Mouse (Mus musculus) neural tube, embryonic 14.5 days (tissue): ENCODE measurements at regions not wholly inside any gene's neighbourhood (a gene's known extent, or its start where the extent isn't known, plus 50 kb on each side); places are given as distances from the start of the nearest gene placed in this dataset.

Source experiments
- ATAC-seq: fragments of 200-750 bp; cut with Nextera tagmentation; 2 replicates; pipeline ENCODE4 v1.8.0; 2017; ENCODE audit warnings: low read depth, mild to moderate bottlenecking, moderate TSS enrichment, moderate library complexity
- H3K27ac ChIP-seq: fragments of 300-500 bp; sonication (generic); 2 replicates; pipeline ENCODE4 v1.5.1; 2014; ENCODE audit warnings: low read depth, mild to moderate bottlenecking, control low read depth, low read length, moderate library complexity, mixed read lengths
- H3K27me3 ChIP-seq: fragments of 300-500 bp; sonication (generic); 2 replicates; pipeline ENCODE4 v1.6.1; 2014; ENCODE audit warnings: low read length; ENCODE audit not compliant: control insufficient read depth, insufficient read depth
- H3K36me3 ChIP-seq: fragments of 300-500 bp; sonication (generic); 2 replicates; pipeline ENCODE4 v1.6.1; 2014; ENCODE audit warnings: low read length, mixed read lengths; ENCODE audit not compliant: control insufficient read depth, insufficient read depth
- H3K4me1 ChIP-seq: fragments of 300-500 bp; sonication (generic); 2 replicates; pipeline ENCODE4 v1.6.1; 2014; ENCODE audit warnings: low read length; ENCODE audit not compliant: control insufficient read depth, insufficient read depth
- H3K4me2 ChIP-seq: fragments of 300-500 bp; sonication (generic); 2 replicates; pipeline ENCODE4 v1.6.1; 2014; ENCODE audit warnings: mild to moderate bottlenecking, low read depth, low read length, control low read depth
- H3K4me3 ChIP-seq: fragments of 300-500 bp; sonication (generic); 2 replicates; pipeline ENCODE4 v1.5.1; 2014; ENCODE audit warnings: low read depth, low read length, control low read depth, mixed read lengths
- H3K9ac ChIP-seq: fragments of 300-500 bp; sonication (generic); replicated peaks from 2 replicates; pipeline ENCODE4 v1.6.1; 2014; ENCODE audit warnings: low read depth, mild to moderate bottlenecking, control low read depth, low read length, mixed read lengths
- H3K9me3 ChIP-seq: fragments of 300-500 bp; sonication (generic); 2 replicates; pipeline ENCODE4 v1.6.1; 2016; ENCODE audit warnings: low read length; ENCODE audit not compliant: control insufficient read depth
- WGBS: fragments of 180-500 bp; shearing (Covaris S2); extraction: QIAGEN DNeasy Blood & Tissue Kit; methylation state at CpG from one replicate; pipeline ENCODE4 v1.1.7; 2014; 5-methylcytosine and 5-hydroxymethylcytosine counted together

GRCm38 (mm10) chr15:51256681-51257080, 2628.0 kb upstream of the Gm7489 start:
- H3K27ac ChIP-seq = no peak overlapping the region
- no peak for ATAC-seq
- H3K9me3 ChIP-seq = no peaks in the 10 kb centered on the region
- no peak overlapping the region for H3K9ac ChIP-seq
- H3K4me2 ChIP-seq = no peak overlapping the region
- H3K27me3 ChIP-seq = no peaks in the 10 kb centered on the region
- no peaks in the 10 kb centered on the region for H3K36me3 ChIP-seq
- WGBS = 93% methylated on average over 3 of the region's 3 CpGs
- no peaks in the 10 kb centered on the region for H3K4me1 ChIP-seq
- H3K4me3 ChIP-seq = no peak overlapping the region

GRCm38 (mm10) chr15:51264599-51265163, 2620.0 kb upstream of the Gm7489 start:
- H3K9me3 ChIP-seq = no peaks in the 10 kb centered on the region
- WGBS = 90% methylated on average over 5 of the region's 5 CpGs
- H3K27ac ChIP-seq = no peak overlapping the region
- H3K36me3 ChIP-seq = no peaks in the 10 kb centered on the region
- ATAC-seq = no peak
- H3K9ac ChIP-seq = no peak overlapping the region
- H3K27me3 ChIP-seq = no peaks in the 10 kb centered on the region
- H3K4me3 ChIP-seq = no peak overlapping the region
- no peaks in the 10 kb centered on the region for H3K4me1 ChIP-seq
- no peak overlapping the region for H3K4me2 ChIP-seq

- Histone ChIP-seq H3K4me2 (no peak overlapping the region), H3K4me1 (no peaks in the 10 kb centered on the region), H3K4me3 (no peak overlapping the region), H3K27ac (no peak overlapping the region), H3K9me3 (no peaks in the 10 kb centered on the region), H3K36me3 (no peaks in the 10 kb centered on the region), H3K9ac (no peak overlapping the region), H3K27me3 (no peaks in the 10 kb centered on the region)
- WGBS = 50% methylated on average over 1 of the region's 1 CpGs
- no peak for ATAC-seq
Measured at GRCm38 (mm10) chr15:51265971-51266370, 2618.7 kb upstream of the Gm7489 start.

- H3K4me2 ChIP-seq = no peak overlapping the region
- H3K4me3 ChIP-seq = no peak overlapping the region
- no peaks in the 10 kb centered on the region for H3K9me3 ChIP-seq
- H3K27ac ChIP-seq = no peak overlapping the region
- no peaks in the 10 kb centered on the region for H3K36me3 ChIP-seq
- no peak for ATAC-seq
- no peak overlapping the region for H3K9ac ChIP-seq
- H3K4me1 ChIP-seq = no peaks in the 10 kb centered on the region
- no peaks in the 10 kb centered on the region for H3K27me3 ChIP-seq
- WGBS = 83% methylated on average over 9 of the region's 9 CpGs
Measured at GRCm38 (mm10) chr15:51271632-51272312, 2612.9 kb upstream of the Gm7489 start.

GRCm38 (mm10) chr15:51285334-51285733, 2599.4 kb upstream of the Gm7489 start:
- Histone ChIP-seq H3K4me1 (no peaks in the 10 kb centered on the region), H3K9ac (no peak overlapping the region), H3K9me3 (no peaks in the 10 kb centered on the region), H3K4me2 (no peak overlapping the region), H3K36me3 (no peaks in the 10 kb centered on the region), H3K27me3 (no peaks in the 10 kb centered on the region), H3K27ac (no peak overlapping the region), H3K4me3 (no peak overlapping the region)
- 72% methylated on average over 2 of the region's 2 CpGs for WGBS
- ATAC-seq = no peak

- 84% methylated on average over 3 of the region's 3 CpGs for WGBS
- H3K27me3 ChIP-seq = no peaks in the 10 kb centered on the region
- ATAC-seq = no peak
- no peaks in the 10 kb centered on the region for H3K9me3 ChIP-seq
- no peak overlapping the region for H3K27ac ChIP-seq
- no peak overlapping the region for H3K4me3 ChIP-seq
- no peak overlapping the region for H3K4me2 ChIP-seq
- no peak overlapping the region for H3K9ac ChIP-seq
- H3K36me3 ChIP-seq = no peaks in the 10 kb centered on the region
- no peaks in the 10 kb centered on the region for H3K4me1 ChIP-seq
Measured at GRCm38 (mm10) chr15:51286352-51286751, 2598.4 kb upstream of the Gm7489 start.

GRCm38 (mm10) chr15:51288911-51289432, 2595.7 kb upstream of the Gm7489 start:
- no peak overlapping the region for H3K4me2 ChIP-seq
- no peaks in the 10 kb centered on the region for H3K9me3 ChIP-seq
- H3K4me3 ChIP-seq = no peak overlapping the region
- H3K27ac ChIP-seq = no peak overlapping the region
- H3K9ac ChIP-seq = no peak overlapping the region
- H3K36me3 ChIP-seq = no peaks in the 10 kb centered on the region
- WGBS = 49% methylated on average over 9 of the region's 9 CpGs
- H3K27me3 ChIP-seq = no peaks in the 10 kb centered on the region
- ATAC-seq = no peak
- H3K4me1 ChIP-seq = no peaks in the 10 kb centered on the region

GRCm38 (mm10) chr15:51289916-51290315, 2594.8 kb upstream of the Gm7489 start:
- no peak overlapping the region for H3K4me3 ChIP-seq
- H3K27ac ChIP-seq = no peak overlapping the region
- no peaks in the 10 kb centered on the region for H3K4me1 ChIP-seq
- no peaks in the 10 kb centered on the region for H3K27me3 ChIP-seq
- no peak for ATAC-seq
- WGBS = 90% methylated on average over 9 of the region's 9 CpGs
- H3K4me2 ChIP-seq = no peak overlapping the region
- H3K9me3 ChIP-seq = no peaks in the 10 kb centered on the region
- H3K36me3 ChIP-seq = no peaks in the 10 kb centered on the region
- no peak overlapping the region for H3K9ac ChIP-seq

- H3K27ac ChIP-seq = no peak overlapping the region
- no peaks in the 10 kb centered on the region for H3K36me3 ChIP-seq
- no peak overlapping the region for H3K4me2 ChIP-seq
- no peak overlapping the region for H3K9ac ChIP-seq
- 95% methylated on average over 6 of the region's 6 CpGs for WGBS
- no peaks in the 10 kb centered on the region for H3K27me3 ChIP-seq
- H3K9me3 ChIP-seq = no peaks in the 10 kb centered on the region
- no peak for ATAC-seq
- no peak overlapping the region for H3K4me3 ChIP-seq
- H3K4me1 ChIP-seq = no peaks in the 10 kb centered on the region
Measured at GRCm38 (mm10) chr15:51291183-51291582, 2593.5 kb upstream of the Gm7489 start.
